Mouse (Mus musculus): ENCODE data around the gene Gng3. TPM values are rescaled to one million over a fixed set of nuclear protein-coding genes. Genes with fewer than 3 reads are reported as not detected.

Gng3 gene
- polyA plus RNA-seq, 1 experiment from 2014 or later: 60.0 TPM

DNA sequence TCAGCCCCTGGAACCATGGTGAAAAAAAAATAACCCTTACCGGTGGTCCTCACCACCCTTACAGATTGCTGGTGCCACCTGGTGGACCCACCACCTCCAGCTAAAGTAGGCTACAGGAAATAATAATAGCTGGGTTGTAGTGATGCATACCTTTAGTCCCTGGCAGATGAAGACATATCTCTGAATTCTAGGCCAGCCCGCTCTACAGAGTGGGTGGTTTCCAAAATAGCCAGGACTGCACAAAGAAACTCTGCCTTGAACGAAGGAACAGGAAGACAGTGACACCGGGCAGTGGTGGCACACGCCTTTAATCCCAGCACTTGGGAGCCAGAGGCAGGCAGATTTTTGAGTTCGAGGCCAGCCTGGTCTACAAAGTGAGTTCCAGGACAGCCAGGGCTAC, 25.3 kb upstream of the Gng3 start:
- H3K36me3 ChIP-seq: no peaks in the 10 kb centered on the region
- DNase-seq (ENCODE audit: low spot score): no peak
- H3K27ac ChIP-seq (replicated peaks): no peak overlapping the region
- H3K9me3 ChIP-seq (replicated peaks): no peaks in the 10 kb centered on the region
- H3K27me3 ChIP-seq (ENCODE audit: low read depth, poor library complexity, severe bottlenecking): no peaks in the 10 kb centered on the region
- no peak overlapping the region for H3K4me3 ChIP-seq
- 85% methylated on average over 6 of the region's 6 CpGs for WGBS
- no peaks in the 10 kb centered on the region for H3K4me1 ChIP-seq

DNA sequence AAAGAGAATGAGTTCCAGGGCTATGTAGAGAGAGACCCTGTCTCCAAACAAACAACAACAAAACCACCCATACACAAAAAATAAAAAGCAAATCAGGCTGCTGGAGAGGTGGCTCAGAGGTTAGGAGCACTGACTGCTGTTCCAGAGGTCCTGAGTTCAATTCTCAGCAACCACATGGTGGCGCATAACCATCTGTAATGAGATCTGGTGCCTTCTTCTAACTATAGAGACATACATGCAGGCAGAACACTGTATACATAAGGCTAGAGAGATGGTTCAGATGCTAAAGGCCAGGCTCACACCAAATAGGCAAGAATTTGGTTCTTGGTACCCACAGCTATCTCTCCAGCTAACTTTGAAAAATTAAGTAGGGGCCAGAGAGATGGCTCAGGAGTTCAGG, 20.0 kb upstream of the Gng3 start:
- 25% methylated on average over 1 of the region's 1 CpGs for WGBS
- DNase-seq (ENCODE audit: low spot score): no peak
- H3K36me3 ChIP-seq: no peaks in the 10 kb centered on the region
- H3K4me1 ChIP-seq: no peaks in the 10 kb centered on the region
- no peaks in the 10 kb centered on the region for H3K27me3 ChIP-seq (ENCODE audit: low read depth, poor library complexity, severe bottlenecking)
- H3K4me3 ChIP-seq: no peak overlapping the region
- no peaks in the 10 kb centered on the region for H3K9me3 ChIP-seq (replicated peaks)
- H3K27ac ChIP-seq (replicated peaks): no peak overlapping the region

DNA sequence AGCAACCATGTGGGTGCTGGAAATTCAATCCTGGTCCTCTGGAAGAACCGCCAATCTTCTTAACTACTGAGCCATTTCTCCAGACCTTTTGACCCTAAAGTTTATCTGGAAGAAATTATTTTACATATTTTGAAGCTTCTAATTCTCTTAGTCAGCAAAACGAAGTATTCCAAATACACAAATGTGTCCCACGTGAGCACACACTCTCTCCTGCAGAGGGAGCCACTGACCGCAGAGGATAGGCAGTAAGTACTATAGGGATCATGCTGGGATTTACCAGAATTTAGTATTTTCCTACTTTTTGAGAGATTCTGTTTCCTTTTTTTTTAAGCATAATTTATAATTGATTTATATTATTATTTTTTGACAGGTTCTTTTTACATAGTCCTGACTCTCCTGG, 18.7 kb upstream of the Gng3 start:
- Histone ChIP-seq H3K4me3 (no peak overlapping the region), H3K27me3 (ENCODE audit: low read depth, poor library complexity, severe bottlenecking) (no peaks in the 10 kb centered on the region), H3K4me1 (no peaks in the 10 kb centered on the region), H3K36me3 (no peaks in the 10 kb centered on the region), H3K9me3 (replicated peaks) (no peaks in the 10 kb centered on the region), H3K27ac (replicated peaks) (no peak overlapping the region)
- DNase-seq (ENCODE audit: low spot score): no peak
- 46% methylated on average over 4 of the region's 4 CpGs for WGBS

DNA sequence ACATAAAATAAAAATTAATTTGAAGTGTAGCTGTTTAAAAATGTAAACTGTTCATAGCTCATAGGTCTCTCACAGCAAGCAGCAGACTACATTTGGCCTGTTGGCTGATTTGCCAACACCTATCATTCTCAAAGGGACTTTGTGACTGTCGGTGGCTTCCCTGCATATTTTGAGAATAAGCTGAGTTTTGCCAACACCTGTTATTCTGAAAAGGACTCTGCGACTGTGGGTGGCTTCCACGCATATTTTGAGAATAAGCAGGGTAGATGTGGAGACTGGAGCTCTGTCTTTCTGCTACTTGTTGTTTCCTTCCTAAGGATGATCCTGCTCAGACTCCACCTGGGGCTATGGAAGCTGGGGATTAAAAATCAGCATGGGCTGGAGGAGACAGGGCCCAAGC, 14.1 kb upstream of the Gng3 start:
- peaks cover 7% of the 10 kb centered on the region; the same call in 1 of the 2 replicates for H3K4me1 ChIP-seq
- no peak overlapping the region for H3K4me3 ChIP-seq
- H3K27ac ChIP-seq (replicated peaks): no peak overlapping the region
- H3K9me3 ChIP-seq (replicated peaks): no peaks in the 10 kb centered on the region
- DNase-seq (ENCODE audit: low spot score): no peak
- H3K36me3 ChIP-seq: peaks cover 5% of the 10 kb centered on the region
- 85% methylated on average over 3 of the region's 3 CpGs for WGBS
- H3K27me3 ChIP-seq (ENCODE audit: low read depth, poor library complexity, severe bottlenecking): no peaks in the 10 kb centered on the region

DNA sequence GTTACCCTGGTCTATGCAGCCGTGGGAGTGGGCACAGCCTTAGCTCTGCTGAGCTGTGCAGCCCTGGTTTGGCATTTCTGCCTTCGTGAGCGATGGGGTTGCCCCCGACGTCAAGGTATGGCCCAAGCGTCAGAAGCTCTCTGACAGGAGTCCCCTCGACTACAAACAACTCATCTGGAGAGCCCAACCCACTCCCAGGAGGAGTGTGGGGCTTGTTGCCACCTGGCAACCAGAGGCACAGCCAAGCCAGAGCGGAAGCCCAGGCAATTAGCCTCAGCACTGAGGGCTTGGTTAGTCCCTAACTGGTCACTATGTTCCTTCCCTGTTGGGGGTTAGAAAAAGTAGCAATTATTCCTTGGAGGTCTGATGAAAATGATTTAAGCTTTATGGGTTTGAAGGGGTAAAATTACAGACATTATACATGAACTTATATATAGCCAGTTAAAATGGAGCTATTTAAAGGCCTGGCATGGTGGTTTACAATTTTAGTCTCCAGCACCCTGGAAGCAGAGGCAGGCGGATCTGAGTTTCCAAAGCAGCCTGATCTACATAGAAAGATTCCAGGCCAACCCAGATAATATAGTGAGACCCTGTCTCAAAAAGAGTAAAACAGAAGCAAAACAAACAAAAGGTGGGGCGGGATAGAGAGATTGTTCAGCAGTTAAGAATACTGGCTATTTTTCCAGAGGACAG, 13.4 kb upstream of the Gng3 start:
- Histone ChIP-seq H3K9me3 (replicated peaks) (no peaks in the 10 kb centered on the region), H3K27ac (replicated peaks) (no peak overlapping the region), H3K36me3 (peaks cover 13% of the 10 kb centered on the region), H3K27me3 (ENCODE audit: low read depth, poor library complexity, severe bottlenecking) (no peaks in the 10 kb centered on the region), H3K4me3 (no peak overlapping the region), H3K4me1 (peaks cover 7% of the 10 kb centered on the region; the same call in 1 of the 2 replicates)
- no peak for DNase-seq (ENCODE audit: low spot score)
- 62% methylated on average over 10 of the region's 10 CpGs for WGBS

DNA sequence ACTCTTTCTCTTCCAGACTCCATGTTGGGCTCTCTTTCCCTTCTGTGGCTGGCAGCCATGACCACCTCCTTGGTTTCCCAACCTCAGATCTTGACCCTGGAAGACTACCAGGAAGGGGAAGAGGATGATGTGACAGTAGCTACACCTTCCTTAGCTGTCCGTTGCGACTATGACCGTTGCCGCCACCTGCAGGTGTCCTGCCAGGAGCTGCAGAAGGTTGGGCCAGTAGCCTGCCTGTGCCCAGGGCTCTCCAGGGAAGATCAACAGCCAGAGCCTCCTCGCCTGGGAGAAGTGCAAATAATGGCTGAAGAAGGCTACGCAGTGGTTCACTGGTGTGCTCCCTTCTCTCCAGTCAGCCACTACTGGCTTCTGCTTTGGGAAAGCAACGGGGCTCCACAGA, 12.6 kb upstream of the Gng3 start:
- Histone ChIP-seq H3K27ac (replicated peaks) (no peak overlapping the region), H3K4me1 (peaks cover 7% of the 10 kb centered on the region; the same call in 1 of the 2 replicates), H3K27me3 (ENCODE audit: low read depth, poor library complexity, severe bottlenecking) (no peaks in the 10 kb centered on the region), H3K4me3 (no peak overlapping the region), H3K9me3 (replicated peaks) (no peaks in the 10 kb centered on the region), H3K36me3 (peaks cover 20% of the 10 kb centered on the region)
- 55% methylated on average over 7 of the region's 7 CpGs for WGBS
- DNase-seq (ENCODE audit: low spot score): no peak

DNA sequence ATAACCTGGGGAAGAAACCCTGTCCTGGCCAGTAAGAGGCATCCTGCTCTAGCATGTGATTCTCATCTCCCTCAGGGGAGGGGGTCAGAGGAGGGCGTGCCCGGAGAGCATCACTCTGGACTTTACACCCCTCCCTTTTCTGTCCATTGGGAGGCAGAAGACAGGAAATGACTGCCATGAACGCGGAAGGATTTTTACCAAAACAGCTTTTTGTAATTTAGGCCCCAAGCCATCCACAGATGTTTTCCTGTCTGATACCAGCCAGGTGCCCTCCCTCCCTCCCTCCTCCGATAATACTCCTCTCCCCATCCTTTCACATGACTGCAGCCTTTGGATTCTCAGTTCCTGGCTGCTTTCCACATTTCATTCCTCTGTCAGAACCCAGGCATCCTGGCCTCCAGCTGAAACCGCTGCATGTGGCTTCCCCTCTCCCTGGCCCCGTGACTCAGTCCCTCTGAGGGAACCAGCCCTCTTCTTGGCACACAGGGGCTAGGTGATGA, 11.5 kb upstream of the Gng3 start, which contains the start of gene Lrrn4cl:
Gene Lrrn4cl, plus strand, starts transcription at position 367 of the 500 bp plus-strand sequence.
- no peaks in the 10 kb centered on the region for H3K9me3 ChIP-seq (replicated peaks)
- peaks cover 32% of the 10 kb centered on the region for H3K36me3 ChIP-seq
- H3K4me1 ChIP-seq: peaks cover 7% of the 10 kb centered on the region; the same call in 1 of the 2 replicates
- 36% methylated on average over 7 of the region's 7 CpGs for WGBS
- DNase-seq (ENCODE audit: low spot score): no peak
- no peak within 1 kb of the TSS for H3K4me3 ChIP-seq
- H3K27me3 ChIP-seq (ENCODE audit: low read depth, poor library complexity, severe bottlenecking): no peaks in the 10 kb centered on the region
- 0 out of 2 replicates have a peak within 1 kb of the TSS, but pooled peaks have one; percentile 38 for H3K27ac ChIP-seq (replicated peaks)

DNA sequence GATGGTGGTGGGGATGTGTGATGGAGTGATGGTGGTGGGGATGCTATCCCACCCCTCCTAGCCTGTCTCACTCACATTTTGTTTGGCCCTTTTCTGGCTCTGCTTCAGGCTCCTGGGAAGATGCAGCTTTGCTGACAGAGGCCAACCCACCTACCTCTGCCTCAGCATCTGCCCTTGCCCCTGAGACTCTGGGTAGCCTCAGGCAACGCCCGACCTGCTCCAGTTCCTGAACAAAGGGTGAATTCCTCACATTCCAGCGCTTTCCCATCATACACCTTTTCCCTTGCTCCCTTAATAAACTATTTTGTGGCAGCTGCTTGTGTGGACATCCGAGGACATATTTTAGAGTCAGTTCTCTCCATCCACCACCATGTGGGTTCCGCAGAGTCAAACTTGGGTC, 9.4 kb upstream of the Gng3 start:
- WGBS: 86% methylated on average over 5 of the region's 5 CpGs
- H3K36me3 ChIP-seq: peaks cover 38% of the 10 kb centered on the region

DNA sequence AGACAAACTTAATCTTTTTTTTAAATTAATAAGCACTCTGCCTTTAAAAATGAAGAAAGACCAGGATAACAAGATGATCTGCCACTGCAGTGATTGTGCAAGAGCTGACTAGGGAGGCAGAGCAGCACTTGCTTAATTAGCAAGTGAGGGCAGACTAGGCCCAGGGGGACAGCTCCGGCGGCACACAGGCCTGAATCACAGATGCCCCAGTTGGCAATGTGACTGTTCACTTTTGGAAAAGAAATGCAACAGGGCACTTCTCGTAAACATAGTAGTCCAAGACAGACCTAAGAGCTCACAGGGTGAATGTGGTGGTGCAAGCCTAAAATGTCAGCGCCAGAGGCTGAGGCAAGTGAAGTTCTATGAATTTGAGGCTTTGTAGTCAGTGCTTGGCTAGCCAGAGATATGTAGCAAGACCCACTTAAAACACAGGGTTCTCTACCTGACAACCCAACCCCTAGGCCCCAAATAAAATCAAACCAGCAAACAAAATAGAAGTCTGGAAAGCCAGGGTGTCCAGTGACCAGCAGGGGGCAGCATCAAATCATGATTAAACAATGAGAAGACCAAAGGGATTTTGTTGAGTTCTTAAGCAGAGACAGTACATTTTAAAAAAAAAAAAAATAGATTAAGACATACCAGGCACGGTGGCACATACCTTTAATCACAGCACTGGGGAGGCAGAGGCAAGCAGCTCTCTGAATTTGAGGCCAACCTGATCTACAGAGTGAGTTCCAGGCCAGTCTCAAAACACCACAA, 5.6 kb upstream of the Gng3 start:
- Histone ChIP-seq H3K9me3 (replicated peaks) (no peaks in the 10 kb centered on the region), H3K36me3 (peaks cover 60% of the 10 kb centered on the region), H3K27ac (replicated peaks) (no peak overlapping the region), H3K4me1 (peaks cover 19% of the 10 kb centered on the region), H3K27me3 (ENCODE audit: low read depth, poor library complexity, severe bottlenecking) (no peaks in the 10 kb centered on the region), H3K4me3 (no peak overlapping the region)
- 71% methylated on average over 5 of the region's 5 CpGs for WGBS
- DNase-seq (ENCODE audit: low spot score): peak; percentile 69

More for the DNA sequence above, 9.4 kb upstream of the Gng3 start:
- H3K27me3 ChIP-seq (ENCODE audit: low read depth, poor library complexity, severe bottlenecking): no peaks in the 10 kb centered on the region
- no peak overlapping the region for H3K27ac ChIP-seq (replicated peaks)
- no peak overlapping the region for H3K4me3 ChIP-seq
- peaks cover 7% of the 10 kb centered on the region; the same call in 1 of the 2 replicates for H3K4me1 ChIP-seq
- H3K9me3 ChIP-seq (replicated peaks): no peaks in the 10 kb centered on the region
- DNase-seq (ENCODE audit: low spot score): no peak

DNA sequence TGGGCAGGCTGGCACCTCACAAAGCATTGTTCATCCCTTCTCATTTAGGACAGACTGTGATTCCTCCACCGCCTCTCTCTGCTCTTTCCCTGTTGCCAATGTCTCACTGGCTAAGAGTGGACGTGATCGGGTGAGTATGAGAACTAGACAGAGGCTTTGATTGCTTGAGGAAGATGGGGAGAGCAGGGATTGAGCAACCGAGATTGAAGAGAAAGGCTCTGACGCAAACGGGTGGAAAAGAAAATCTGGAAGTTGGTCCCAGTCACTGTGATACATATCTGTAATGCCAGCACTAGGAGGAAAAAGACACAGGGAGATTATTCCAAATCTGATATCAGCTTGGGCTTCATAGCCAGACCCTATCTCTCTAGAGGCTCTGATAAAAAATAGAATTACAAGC, 4.0 kb upstream of the Gng3 start:
- DNase-seq (ENCODE audit: low spot score): no peak
- 90% methylated on average over 6 of the region's 6 CpGs for WGBS
- H3K4me1 ChIP-seq: peaks cover 35% of the 10 kb centered on the region
- H3K27ac ChIP-seq (replicated peaks): no peak overlapping the region
- no peaks in the 10 kb centered on the region for H3K27me3 ChIP-seq (ENCODE audit: low read depth, poor library complexity, severe bottlenecking)
- no peaks in the 10 kb centered on the region for H3K9me3 ChIP-seq (replicated peaks)
- H3K4me3 ChIP-seq: no peak overlapping the region
- H3K36me3 ChIP-seq: peaks cover 53% of the 10 kb centered on the region

DNA sequence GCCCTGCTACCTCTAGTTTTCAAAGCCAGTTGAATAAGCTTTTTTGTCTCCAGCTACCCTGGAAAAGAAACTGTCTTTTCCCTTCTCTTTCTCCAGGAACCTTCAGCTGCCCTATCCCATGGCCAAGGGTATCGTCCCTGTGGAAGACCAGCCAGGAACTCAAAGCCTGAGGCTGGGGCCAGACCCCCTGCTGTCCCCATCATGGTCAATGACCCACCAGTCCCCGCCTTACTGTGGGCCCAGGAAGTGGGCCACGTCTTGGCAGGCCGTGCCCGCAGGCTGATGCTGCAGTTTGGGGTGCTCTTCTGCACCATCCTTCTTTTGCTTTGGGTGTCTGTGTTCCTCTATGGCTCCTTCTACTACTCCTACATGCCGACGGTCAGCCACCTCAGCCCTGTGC, 2.0 kb upstream of the Gng3 start:
- H3K9me3 ChIP-seq (replicated peaks): no peaks in the 10 kb centered on the region
- H3K36me3 ChIP-seq: peaks cover 43% of the 10 kb centered on the region
- H3K4me3 ChIP-seq: peak overlapping the region; percentile 61; the same call in 1 of the 2 replicates
- peaks cover 46% of the 10 kb centered on the region for H3K4me1 ChIP-seq
- 92% methylated on average over 7 of the region's 7 CpGs for WGBS
- H3K27me3 ChIP-seq (ENCODE audit: low read depth, poor library complexity, severe bottlenecking): no peaks in the 10 kb centered on the region
- DNase-seq (ENCODE audit: low spot score): no peak
- H3K27ac ChIP-seq (replicated peaks): peak overlapping the region; percentile 98

DNA sequence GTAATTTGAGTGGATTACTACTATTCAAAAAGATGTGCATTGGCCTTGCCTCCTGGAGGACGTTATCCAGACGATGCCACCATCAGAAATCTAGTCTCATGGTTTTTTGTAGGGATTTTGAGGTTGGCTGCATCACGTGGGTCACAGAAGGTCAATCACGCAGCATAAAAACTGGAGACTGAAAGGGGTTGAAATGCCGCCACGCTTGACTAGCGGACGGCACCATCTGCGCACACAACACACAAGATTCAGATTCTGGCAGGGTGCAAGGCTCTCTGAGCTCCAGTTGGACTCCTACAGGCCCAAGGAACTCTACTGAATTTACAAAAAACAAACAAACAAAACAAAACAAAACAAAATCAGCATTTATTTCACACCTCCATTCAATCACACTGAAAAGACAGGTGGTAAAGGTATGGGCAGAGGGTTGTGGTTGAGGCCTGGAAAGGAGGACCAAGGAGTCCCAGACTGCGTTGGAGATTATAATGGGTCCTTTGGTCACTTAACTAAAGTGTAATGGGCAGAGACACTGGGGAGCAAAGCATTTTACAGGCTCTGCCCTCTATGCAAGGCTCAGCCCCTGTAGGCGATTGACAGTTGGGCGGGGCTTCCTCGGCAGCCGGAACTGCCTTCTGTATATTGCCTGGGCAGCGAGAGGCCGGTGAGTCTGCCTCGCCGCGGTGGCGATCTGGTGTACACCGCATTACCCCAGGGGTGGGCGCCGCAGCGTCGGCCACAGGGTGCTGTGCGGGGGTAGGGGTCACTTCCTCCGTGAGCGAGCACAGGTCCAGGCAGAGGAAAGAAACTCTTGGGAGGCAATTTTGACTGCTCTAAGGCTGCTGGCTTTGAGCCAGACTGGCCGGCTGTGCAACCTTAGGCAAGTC, 1.2 kb upstream of the Gng3 start:
- Histone ChIP-seq H3K4me3 (peak overlapping the region; percentile 61), H3K4me1 (peaks cover 46% of the 10 kb centered on the region), H3K9me3 (replicated peaks) (no peaks in the 10 kb centered on the region), H3K36me3 (peaks cover 43% of the 10 kb centered on the region), H3K27ac (replicated peaks) (peak overlapping the region; percentile 98), H3K27me3 (ENCODE audit: low read depth, poor library complexity, severe bottlenecking) (no peaks in the 10 kb centered on the region)
- WGBS: 19% methylated on average over 29 of the region's 29 CpGs
- peak; percentile 67 for DNase-seq (ENCODE audit: low spot score)
